Mouse (Mus musculus) heart, adult 2 months (tissue): Measurements from ENCODE around the gene Slc17a4. TPM values are rescaled to one million over a fixed set of nuclear protein-coding genes. Genes with fewer than 3 reads are reported as not detected.

ENCODE experiments used
- DNase-seq, 2 experiments: peaks; one replicate each; pipeline ENCODE4 v3.0.0; 2021
- H3K27ac ChIP-seq: fragments of 200-600 bp; 2 replicates; pipeline ENCODE4 v1.8.1; 2022
- H3K27me3 ChIP-seq: fragments of 200-500 bp; 2 replicates; pipeline ENCODE4 v1.6.1; 2012; ENCODE audit warnings: mild to moderate bottlenecking, low read length, inconsistent platforms, mixed read lengths; ENCODE audit not compliant: control insufficient read depth, insufficient read depth
- H3K36me3 ChIP-seq: fragments of 200-500 bp; 2 replicates; pipeline ENCODE4 v1.6.1; 2012; ENCODE audit warnings: low read length, inconsistent platforms; ENCODE audit not compliant: control insufficient read depth, insufficient read depth
- H3K4me1 ChIP-seq: fragments of 200-500 bp; 2 replicates; pipeline ENCODE4 v1.6.1; 2011; ENCODE audit warnings: low read length; ENCODE audit not compliant: control insufficient read depth, insufficient read depth
- H3K4me3 ChIP-seq: fragments of 200-600 bp; 2 replicates; pipeline ENCODE4 v1.8.1; 2022
- H3K79me2 ChIP-seq: fragments of 200-500 bp; replicated peaks from 2 replicates; pipeline ENCODE4 v1.6.1; 2012; ENCODE audit warnings: mild to moderate bottlenecking, inconsistent platforms, low read length, moderate library complexity, mixed read lengths; ENCODE audit not compliant: control insufficient read depth, insufficient read depth
- H3K9ac ChIP-seq: fragments of 200-500 bp; 2 replicates; pipeline ENCODE4 v1.6.1; 2012; ENCODE audit warnings: low read depth, mild to moderate bottlenecking, control low read depth, inconsistent platforms, low read length, mixed read lengths
- CTCF ChIP-seq: fragments of 200-600 bp; IDR thresholded peaks from 2 replicates; pipeline ENCODE4 v1.8.1; 2022; ENCODE audit warnings: antibody characterized with exemption, mild to moderate bottlenecking, moderate library complexity
- EP300 ChIP-seq: fragments of 200-500 bp; IDR thresholded peaks from 2 replicates; pipeline ENCODE4 v1.6.1; 2011; ENCODE audit warnings: low read depth, low read length, control low read depth; ENCODE audit not compliant: insufficient read depth
- POLR2A ChIP-seq: fragments of 200-500 bp; IDR thresholded peaks from 2 replicates; pipeline ENCODE4 v1.6.1; 2011; ENCODE audit warnings: mild to moderate bottlenecking, low read depth, low read length, control low read depth; ENCODE audit not compliant: insufficient read depth
- WGBS: fragments of 180-500 bp; shearing (Covaris S2); methylation state at CpG from one replicate; pipeline ENCODE4 v1.1.7; 2018; 5-methylcytosine and 5-hydroxymethylcytosine counted together
- intact Hi-C: fragments of 180-260 bp; cut with DNase I; formaldehyde crosslinking; loops from one replicate; pipeline ENCODE4 v1.15.1; 2025
- polyA plus RNA-seq: library from polyadenylated mRNA; depleted of rRNA; stranded (reverse); fragments of >200 nt; gene quantifications from 2 replicates; pipeline ENCODE4 v1.2.3, GENCODE M21; 2012
- total RNA-seq, 2 experiments: library from RNA; stranded (reverse); gene quantifications; 2 replicates each; pipeline ENCODE4 v1.2.3; 2021

Gene Slc17a4
- total and polyA plus RNA-seq, 3 experiments, result not detected

DNA sequence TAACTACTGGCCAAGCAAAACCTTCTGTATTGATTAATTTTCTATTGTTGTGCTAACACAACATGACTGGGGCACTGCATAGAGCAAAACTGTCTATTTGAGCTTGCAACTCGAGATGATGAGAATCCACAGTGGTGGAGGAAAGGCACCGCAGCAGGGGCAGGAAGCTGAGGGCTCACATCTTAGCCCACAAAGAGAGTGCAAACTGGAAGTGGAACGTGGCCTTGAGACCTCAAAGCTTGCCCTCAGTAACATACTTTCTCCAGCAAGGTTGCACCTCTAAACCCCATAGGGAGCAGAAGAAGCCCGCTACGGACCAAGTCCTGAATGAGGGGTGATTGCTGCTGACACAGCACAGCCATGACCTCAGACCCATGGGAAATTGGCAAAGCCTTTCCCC is 4.7 kb downstream of the Slc17a4 start:
- Histone ChIP-seq H3K4me3 (no peak overlapping the region), H3K4me1 (peaks cover 2% of the 10 kb centered on the region; the same call in 1 of the 2 replicates), H3K27ac (no peak overlapping the region), H3K27me3 (no peaks in the 10 kb centered on the region), H3K36me3 (no peaks in the 10 kb centered on the region), H3K79me2 (no peaks in the 10 kb centered on the region), H3K9ac (no peak overlapping the region)
- DNase-seq, result no peak
- 79% methylated on average over 5 of the region's 5 CpGs for WGBS
- intact Hi-C loops, result no loop called here
- TF ChIP-seq CTCF (no peak), EP300 (no peak), POLR2A (no peak)

DNA sequence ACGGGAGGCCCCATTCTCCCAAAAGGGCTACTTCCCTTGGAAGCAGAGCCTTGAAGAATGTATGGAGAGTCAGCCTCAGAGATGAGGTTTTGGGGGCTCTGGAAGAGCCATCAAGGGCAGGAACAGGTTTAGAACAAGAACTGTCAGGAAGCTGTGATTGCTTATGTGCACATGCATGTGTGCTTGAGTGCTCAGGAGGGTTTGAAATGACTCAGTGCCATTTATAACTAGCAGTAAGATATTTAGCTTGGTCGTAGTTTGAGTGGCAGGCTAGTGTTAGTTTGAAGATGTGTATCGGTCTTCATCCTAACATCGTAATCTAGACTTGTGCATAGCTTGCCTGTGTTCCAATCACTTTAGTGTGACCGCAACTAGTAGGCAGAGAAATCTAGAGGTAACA is 7.9 kb downstream of the Slc17a4 start:
- H3K36me3 ChIP-seq, result no peaks in the 10 kb centered on the region
- TF ChIP-seq POLR2A (no peak), CTCF (no peak), EP300 (no peak)
- no peaks in the 10 kb centered on the region for H3K79me2 ChIP-seq
- H3K9ac ChIP-seq, result no peak overlapping the region
- WGBS, result 86% methylated on average over 5 of the region's 5 CpGs
- no peak for DNase-seq
- H3K4me3 ChIP-seq, result no peak overlapping the region
- no peaks in the 10 kb centered on the region for H3K27me3 ChIP-seq
- intact Hi-C loops, result no loop called here
- no peak overlapping the region for H3K27ac ChIP-seq
- no peaks in the 10 kb centered on the region for H3K4me1 ChIP-seq

DNA sequence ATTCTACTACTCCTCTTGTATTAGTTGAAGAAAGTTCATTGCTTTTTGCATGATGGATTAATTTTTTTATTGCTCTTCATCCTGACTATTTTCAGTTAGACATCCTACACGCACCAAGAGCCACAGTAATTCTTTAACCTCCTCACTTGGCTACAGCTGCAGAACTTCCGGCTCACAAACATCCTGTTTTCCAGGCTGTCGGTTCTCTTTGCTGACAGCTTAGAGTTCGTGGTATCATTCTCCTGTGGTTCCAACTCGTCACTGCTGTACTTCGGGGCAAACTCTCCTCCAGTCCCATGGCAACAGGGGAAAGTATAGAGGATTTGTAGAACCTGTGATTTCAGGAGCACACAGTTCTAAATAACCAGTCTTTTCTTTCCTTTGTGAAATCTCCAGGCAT is 16.6 kb downstream of the Slc17a4 start:
- H3K27ac ChIP-seq, result no peak overlapping the region
- intact Hi-C loops, result no loop called here

DNA sequence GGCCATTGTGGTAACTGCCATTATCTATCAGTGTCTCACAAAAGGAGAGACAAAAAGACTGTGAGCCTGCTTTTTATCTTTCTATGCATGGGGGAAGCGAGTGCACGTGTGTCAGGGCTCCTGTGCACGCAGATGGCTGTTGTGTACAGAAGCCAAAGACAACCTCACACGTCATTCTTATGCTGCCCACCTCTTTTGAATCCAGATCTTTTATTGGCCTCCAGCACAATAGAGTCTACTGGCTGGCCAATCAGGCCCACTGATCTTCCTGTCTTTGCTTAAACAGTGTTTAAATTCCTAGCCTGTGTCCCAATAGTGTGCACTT is 21.6 kb downstream of the Slc17a4 start:
- intact Hi-C loops, result no loop called here
- no peak for DNase-seq
- 47% methylated on average over 4 of the region's 4 CpGs for WGBS

More for the DNA sequence above, 16.6 kb downstream of the Slc17a4 start:
- no peaks in the 10 kb centered on the region for H3K27me3 ChIP-seq
- TF ChIP-seq POLR2A (no peak), CTCF (no peak), EP300 (no peak)
- 14% methylated on average over 6 of the region's 6 CpGs for WGBS
- no peak overlapping the region for H3K4me3 ChIP-seq
- no peak overlapping the region for H3K9ac ChIP-seq
- DNase-seq, result no peak
- H3K79me2 ChIP-seq, result no peaks in the 10 kb centered on the region
- H3K36me3 ChIP-seq, result no peaks in the 10 kb centered on the region
- H3K4me1 ChIP-seq, result no peaks in the 10 kb centered on the region

DNA sequence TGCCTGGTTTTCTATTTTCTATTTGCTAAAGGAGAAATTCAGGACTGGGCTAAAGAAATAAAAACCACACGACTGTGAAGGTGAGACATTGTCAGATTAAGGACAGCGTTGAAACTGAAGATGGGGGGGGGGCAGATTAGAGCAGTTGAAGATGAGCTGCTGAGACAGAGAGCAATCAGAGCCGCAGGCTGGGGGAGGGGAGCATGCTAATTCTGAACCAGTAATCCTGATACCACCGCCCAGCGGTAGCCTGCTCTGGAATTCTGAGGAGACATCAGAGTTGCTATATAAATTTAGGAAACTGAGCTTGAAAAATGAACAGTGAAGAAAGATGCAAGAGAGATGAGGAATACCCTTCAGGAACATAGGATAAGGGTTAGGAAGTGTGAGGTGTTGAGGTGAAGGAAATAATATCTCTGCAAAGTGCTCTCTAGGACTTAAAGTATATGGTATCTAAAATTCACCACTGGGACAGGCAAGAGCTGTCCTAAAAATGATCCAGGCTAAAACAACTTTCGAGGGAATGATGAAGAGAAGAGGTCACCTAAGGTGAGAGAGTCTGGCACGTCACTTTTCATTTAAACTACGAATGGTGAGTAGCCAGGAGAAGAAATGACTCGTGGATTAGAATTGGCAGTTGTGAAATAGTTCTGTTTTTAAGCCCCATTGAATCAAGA is 22.1 kb downstream of the Slc17a4 start:
- H3K36me3 ChIP-seq, result no peaks in the 10 kb centered on the region
- no peak overlapping the region for H3K4me3 ChIP-seq
- no peak for DNase-seq
- TF ChIP-seq CTCF (no peak), EP300 (no peak), POLR2A (no peak)
- no peak overlapping the region for H3K27ac ChIP-seq
- no peaks in the 10 kb centered on the region for H3K27me3 ChIP-seq
- no peaks in the 10 kb centered on the region for H3K4me1 ChIP-seq
- no peak overlapping the region for H3K9ac ChIP-seq
- 41% methylated on average over 9 of the region's 9 CpGs for WGBS
- no peaks in the 10 kb centered on the region for H3K79me2 ChIP-seq
- intact Hi-C loops, result no loop called here

More for the DNA sequence above, 21.6 kb downstream of the Slc17a4 start:
- Histone ChIP-seq H3K9ac (no peak overlapping the region), H3K36me3 (no peaks in the 10 kb centered on the region), H3K27me3 (no peaks in the 10 kb centered on the region), H3K4me1 (no peaks in the 10 kb centered on the region), H3K4me3 (no peak overlapping the region), H3K27ac (no peak overlapping the region), H3K79me2 (no peaks in the 10 kb centered on the region)
- TF ChIP-seq CTCF, result no peak
- no peak for TF ChIP-seq EP300
- TF ChIP-seq POLR2A, result no peak

DNA sequence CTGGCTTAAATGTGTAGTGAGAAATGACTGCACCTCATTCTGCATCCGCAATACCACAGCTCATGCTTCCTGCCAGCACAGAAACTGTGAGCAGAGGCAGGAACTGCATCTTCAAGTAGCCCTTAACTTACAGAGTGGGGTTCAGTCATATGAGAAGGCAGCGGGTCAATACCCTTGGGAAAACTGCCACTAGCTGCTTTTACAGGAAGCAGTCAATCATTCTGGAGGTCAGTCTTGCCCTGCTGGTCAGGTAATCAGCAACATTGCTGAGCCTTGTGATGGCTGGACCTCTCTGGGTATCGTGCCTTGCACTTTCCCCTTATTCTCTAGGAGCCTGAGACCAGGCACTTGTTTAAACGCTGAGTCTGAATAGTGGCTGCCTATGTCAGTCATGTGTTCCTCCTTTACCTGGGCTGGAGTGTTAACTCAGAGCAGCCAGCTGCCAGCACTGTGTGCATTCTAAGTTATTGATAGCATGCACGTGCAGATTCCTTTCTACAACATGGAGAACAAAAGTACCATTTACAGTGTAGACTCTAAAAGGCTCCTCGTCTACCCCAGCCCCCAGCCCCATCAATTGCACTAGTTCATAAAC is 25.7 kb downstream of the Slc17a4 start:
- H3K79me2 ChIP-seq, result no peaks in the 10 kb centered on the region
- H3K27ac ChIP-seq, result no peak overlapping the region
- DNase-seq, result no peak
- WGBS, result 59% methylated on average over 6 of the region's 6 CpGs
- intact Hi-C loops, result no loop called here
- no peaks in the 10 kb centered on the region for H3K27me3 ChIP-seq
- H3K4me1 ChIP-seq, result no peaks in the 10 kb centered on the region
- no peak overlapping the region for H3K9ac ChIP-seq
- no peaks in the 10 kb centered on the region for H3K36me3 ChIP-seq
- no peak overlapping the region for H3K4me3 ChIP-seq
- TF ChIP-seq POLR2A (no peak), CTCF (no peak), EP300 (no peak)
